Mouse (Mus musculus) heart, postnatal 0 days (tissue): ENCODE results near the gene Tmem107. TPM values are rescaled to one million over a fixed set of nuclear protein-coding genes. Genes with fewer than 3 reads are reported as not detected.
A peak's percentile ranks its signal among the peaks of the same experiment; 100 is the strongest.

Experiments
- ATAC-seq: fragments of 200-750 bp; cut with Nextera tagmentation; 2 replicates; pipeline ENCODE4 v1.8.0; 2017; ENCODE audit warnings: low read depth, moderate number of reproducible peaks, moderate library complexity; ENCODE audit not compliant: insufficient read depth
- DNase-seq: peaks from one replicate; pipeline ENCODE4 v3.0.0-alpha.2; 2016; ENCODE audit warnings: low spot score
- H3K27ac ChIP-seq: fragments of 300-500 bp; sonication (generic); 2 replicates; pipeline ENCODE4 v1.5.1; 2014; ENCODE audit warnings: low read depth, mild to moderate bottlenecking
- H3K27me3 ChIP-seq: fragments of 300-500 bp; sonication (generic); 2 replicates; pipeline ENCODE4 v1.6.1; 2014; ENCODE audit warnings: low read length, mixed read lengths; ENCODE audit not compliant: control insufficient read depth, insufficient read depth
- H3K36me3 ChIP-seq: fragments of 300-500 bp; sonication (generic); replicated peaks from 2 replicates; pipeline ENCODE4 v1.6.1; 2014; ENCODE audit warnings: low read length, mixed read lengths; ENCODE audit not compliant: control insufficient read depth, insufficient read depth
- H3K4me1 ChIP-seq: fragments of 300-500 bp; sonication (generic); 2 replicates; pipeline ENCODE4 v1.6.1; 2014; ENCODE audit warnings: antibody characterized with exemption; ENCODE audit not compliant: control insufficient read depth, insufficient read depth
- H3K4me2 ChIP-seq: fragments of 300-500 bp; sonication (generic); 2 replicates; pipeline ENCODE4 v1.6.1; 2014; ENCODE audit warnings: low read depth, mild to moderate bottlenecking, low read length, moderate library complexity
- H3K4me3 ChIP-seq: fragments of 300-500 bp; sonication (generic); 2 replicates; pipeline ENCODE4 v1.5.1; 2014; ENCODE audit warnings: low read depth, low read length
- H3K9ac ChIP-seq: fragments of 300-500 bp; sonication (generic); replicated peaks from 2 replicates; pipeline ENCODE4 v1.6.1; 2014; ENCODE audit warnings: low read depth, low read length, mixed read lengths
- H3K9me3 ChIP-seq: fragments of 300-500 bp; sonication (generic); replicated peaks from 2 replicates; pipeline ENCODE4 v1.6.1; 2016; ENCODE audit warnings: low read length; ENCODE audit not compliant: control insufficient read depth
- CTCF ChIP-seq: IDR thresholded peaks from 2 replicates; pipeline ENCODE4 v1.5.1; 2016; ENCODE audit warnings: antibody characterized with exemption, control low read depth, low read depth
- EP300 ChIP-seq: IDR thresholded peaks from 2 replicates; pipeline ENCODE4 v1.6.1; 2016; ENCODE audit warnings: antibody characterized with exemption, low read depth
- WGBS: fragments of 180-500 bp; shearing (Covaris S2); extraction: QIAGEN DNeasy Blood & Tissue Kit; methylation state at CpG from one replicate; pipeline ENCODE4 v1.1.7; 2014; 5-methylcytosine and 5-hydroxymethylcytosine counted together
- polyA plus RNA-seq: library from polyadenylated mRNA; unstranded; fragments of >200 nt; fragmentation: Nextera tagmentation; extraction: Ambion mirVana; gene quantifications from 2 replicates; pipeline ENCODE4 v1.2.1, GENCODE M21; 2015
- total RNA-seq: library from RNA; depleted of rRNA; stranded (reverse); fragments of >200 nt; gene quantifications from 2 replicates; pipeline ENCODE4 v1.2.3, GENCODE M21; 2014; ENCODE audit warnings: low replicate concordance

Gene Tmem107
- total and polyA plus RNA-seq, 2 experiments from 2014 or later = 10.9 to 18.3 TPM

DNA sequence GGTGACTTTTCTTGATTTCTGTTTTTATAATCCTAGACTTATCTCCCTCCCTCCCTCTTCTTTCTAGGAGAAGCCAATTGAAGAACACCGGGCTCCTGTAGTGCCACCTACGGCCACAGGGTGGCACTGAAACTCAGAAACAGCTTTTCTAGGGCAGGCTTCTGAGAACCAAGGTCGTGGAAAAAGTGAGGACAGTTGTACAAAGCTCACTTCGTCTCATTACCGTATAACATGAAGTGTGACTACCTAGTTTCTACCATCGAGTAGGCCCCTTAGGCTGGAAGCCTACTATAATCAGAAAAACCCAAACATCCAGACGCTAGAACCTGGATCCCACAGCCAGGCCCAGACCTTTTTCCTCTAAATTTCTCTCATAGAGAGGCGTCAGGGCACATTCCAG is 3.6 kb upstream of the Tmem107 start:
- Histone ChIP-seq H3K27me3 (no peaks in the 10 kb centered on the region), H3K9ac (peak overlapping the region; percentile 41; the same call in 1 of the 2 replicates), H3K9me3 (no peaks in the 10 kb centered on the region), H3K36me3 (no peaks in the 10 kb centered on the region), H3K4me3 (no peak overlapping the region), H3K4me1 (peaks cover 31% of the 10 kb centered on the region), H3K4me2 (peak overlapping the region; percentile 59; the same call in 1 of the 2 replicates), H3K27ac (peak overlapping the region; percentile 75)
- 5% methylated on average over 8 of the region's 8 CpGs for WGBS
- ATAC-seq = peak; percentile 22; the same call in 1 of the 2 replicates
- peak; percentile 94 for DNase-seq
- no peak for TF ChIP-seq EP300
- TF ChIP-seq CTCF = peak; percentile 87

DNA sequence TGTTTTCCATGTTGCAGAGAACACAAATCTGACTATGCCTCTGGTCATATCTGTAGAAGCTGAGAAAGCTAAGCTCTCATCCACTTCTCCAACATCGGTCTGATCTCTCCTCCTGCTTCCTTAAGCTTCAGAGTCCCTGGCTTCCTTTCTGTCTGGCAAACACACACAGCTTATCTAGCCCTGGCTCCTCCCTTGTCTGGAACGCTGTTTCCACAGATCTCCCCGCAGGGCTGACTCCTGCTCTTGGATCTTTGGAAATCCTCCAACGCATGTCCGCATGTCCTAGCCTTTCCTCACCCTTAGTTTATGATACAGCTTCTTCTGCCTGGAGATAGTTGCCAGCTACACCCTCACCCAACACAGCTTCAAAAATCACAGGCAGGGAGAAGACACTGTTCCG is 3.0 kb upstream of the Tmem107 start:
- no peaks in the 10 kb centered on the region for H3K27me3 ChIP-seq
- H3K4me3 ChIP-seq = 0 out of 2 replicates have a peak overlapping the region, but pooled peaks have one; percentile 8
- H3K27ac ChIP-seq = peak overlapping the region; percentile 75
- TF ChIP-seq EP300 (no peak; the same call in 1 of the 2 replicates), CTCF (no peak)
- H3K9me3 ChIP-seq = no peaks in the 10 kb centered on the region
- DNase-seq (peak; percentile 78), ATAC-seq (no peak)
- H3K9ac ChIP-seq = peak overlapping the region; percentile 44
- H3K4me2 ChIP-seq = peak overlapping the region; percentile 28
- H3K36me3 ChIP-seq = no peaks in the 10 kb centered on the region
- peaks cover 30% of the 10 kb centered on the region for H3K4me1 ChIP-seq
- WGBS = 6% methylated on average over 6 of the region's 6 CpGs

DNA sequence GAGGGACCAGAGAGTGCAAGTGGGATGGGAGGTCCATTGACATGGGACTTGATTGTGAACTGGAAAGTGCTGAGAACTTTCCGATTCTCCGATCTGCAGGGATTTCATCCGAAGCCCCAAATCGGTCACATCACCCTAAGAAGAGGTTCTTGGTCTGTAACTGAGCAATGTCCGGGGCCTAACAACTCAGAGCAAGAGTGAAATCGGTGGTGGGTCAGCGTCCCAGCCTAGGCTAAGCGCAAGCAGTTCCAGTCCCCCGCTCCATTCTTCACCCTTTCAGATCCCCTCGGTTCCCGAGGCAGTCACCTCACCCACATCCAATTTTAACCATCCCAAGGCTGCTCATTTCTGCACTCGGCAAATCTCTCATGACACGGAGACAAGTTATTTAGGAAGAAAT is 513 bp upstream of the Tmem107 start:
- no peak for DNase-seq
- no peaks in the 10 kb centered on the region for H3K27me3 ChIP-seq
- H3K9me3 ChIP-seq = no peaks in the 10 kb centered on the region
- WGBS = 1% methylated on average over 13 of the region's 13 CpGs
- H3K4me1 ChIP-seq = peaks cover 22% of the 10 kb centered on the region
- TF ChIP-seq CTCF (no peak), EP300 (no peak)
- no peak for ATAC-seq
- H3K4me2 ChIP-seq = peak overlapping the region; percentile 89
- H3K36me3 ChIP-seq = no peaks in the 10 kb centered on the region
- peak overlapping the region; percentile 70 for H3K9ac ChIP-seq
- H3K27ac ChIP-seq = peak overlapping the region; percentile 82
- H3K4me3 ChIP-seq = peak overlapping the region; percentile 61

DNA sequence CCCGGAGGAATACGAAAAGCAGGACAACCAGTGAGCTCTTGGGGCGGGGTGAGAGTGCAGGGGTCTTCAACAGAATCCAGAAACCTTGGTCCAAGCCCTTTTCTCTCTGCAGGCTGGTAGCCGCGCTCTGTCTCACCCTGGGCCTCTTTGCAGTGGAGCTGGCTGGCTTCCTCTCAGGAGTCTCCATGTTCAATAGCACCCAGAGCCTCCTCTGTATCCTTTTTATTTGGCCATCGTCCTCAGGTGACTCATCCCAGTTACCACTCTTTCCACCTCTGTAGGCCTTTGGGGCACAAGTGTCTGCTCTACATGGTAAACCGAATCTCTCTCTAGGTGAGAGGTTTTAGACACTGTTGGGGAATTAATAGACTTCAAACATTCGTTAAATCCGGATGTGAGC is 656 bp downstream of the Tmem107 start:
- Histone ChIP-seq H3K9me3 (no peaks in the 10 kb centered on the region), H3K4me1 (peaks cover 17% of the 10 kb centered on the region), H3K4me3 (peak overlapping the region; percentile 61), H3K4me2 (peak overlapping the region; percentile 89), H3K9ac (peak overlapping the region; percentile 70; the same call in 1 of the 2 replicates), H3K27ac (peak overlapping the region; percentile 82), H3K27me3 (no peaks in the 10 kb centered on the region), H3K36me3 (no peaks in the 10 kb centered on the region)
- 23% methylated on average over 9 of the region's 9 CpGs for WGBS
- no peak for TF ChIP-seq CTCF
- TF ChIP-seq EP300 = no peak
- no peak for DNase-seq
- no peak for ATAC-seq

DNA sequence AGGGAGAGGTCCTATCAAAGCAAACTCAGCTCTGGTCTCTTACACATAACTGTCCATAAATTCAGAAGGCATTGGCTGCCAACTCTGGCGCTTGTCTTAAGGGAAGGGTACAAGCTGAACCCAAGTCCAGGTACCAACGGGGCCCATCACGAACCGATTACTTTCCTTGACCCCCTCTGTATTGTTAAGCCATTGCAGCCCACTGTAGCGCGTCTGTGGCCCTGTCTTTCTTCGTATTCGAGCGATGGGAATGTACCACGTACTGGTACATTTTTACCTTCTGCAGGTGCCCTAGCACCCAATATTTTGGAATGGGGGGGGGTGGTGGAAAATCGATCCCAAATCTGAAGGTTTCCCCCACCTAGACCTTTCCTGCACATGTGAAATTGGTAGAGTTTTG is 1.6 kb downstream of the Tmem107 start:
- ATAC-seq (no peak), DNase-seq (no peak)
- Histone ChIP-seq H3K4me1 (peaks cover 20% of the 10 kb centered on the region), H3K9me3 (no peaks in the 10 kb centered on the region), H3K4me3 (no peak overlapping the region), H3K27ac (peak overlapping the region; percentile 93; the same call in 1 of the 2 replicates), H3K27me3 (no peaks in the 10 kb centered on the region), H3K9ac (peak overlapping the region; percentile 68; the same call in 1 of the 2 replicates), H3K36me3 (no peaks in the 10 kb centered on the region), H3K4me2 (peak overlapping the region; percentile 58)
- TF ChIP-seq CTCF (no peak), EP300 (no peak)
- whole genome bisulfite sequencing = 87% methylated on average over 11 of the region's 11 CpGs

DNA sequence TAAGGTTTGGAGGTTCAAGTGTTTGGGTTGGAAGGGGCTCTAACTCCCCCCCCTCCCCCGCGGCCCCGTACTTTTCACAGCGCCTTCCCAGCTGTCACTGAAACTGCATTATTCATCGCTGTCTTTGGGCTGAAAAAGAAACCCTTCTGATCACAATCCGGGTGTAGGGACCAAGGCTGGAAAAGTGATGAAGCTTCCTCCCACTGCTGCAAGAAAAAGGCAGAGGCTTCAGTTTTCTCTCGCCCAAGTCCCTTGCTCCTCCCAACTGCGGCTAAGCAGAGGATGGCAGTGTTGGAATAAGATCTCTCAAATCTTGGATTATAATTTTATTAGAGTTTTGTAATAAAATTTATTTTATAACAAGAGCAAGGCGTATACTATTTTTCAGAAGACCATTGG is 2.1 kb downstream of the Tmem107 start:
- WGBS = 11% methylated on average over 9 of the region's 9 CpGs
- no peak; the same call in 1 of the 2 replicates for TF ChIP-seq EP300
- Histone ChIP-seq H3K4me2 (peak overlapping the region; percentile 58), H3K9me3 (no peaks in the 10 kb centered on the region), H3K9ac (peak overlapping the region; percentile 68; the same call in 1 of the 2 replicates), H3K27ac (peak overlapping the region; percentile 93), H3K4me3 (peak overlapping the region; percentile 33), H3K4me1 (peaks cover 16% of the 10 kb centered on the region), H3K36me3 (no peaks in the 10 kb centered on the region), H3K27me3 (no peaks in the 10 kb centered on the region)
- ATAC-seq = no peak
- no peak for DNase-seq
